ENCODE assay signal across 8 mouse cellular contexts in the genomic region with DNA sequence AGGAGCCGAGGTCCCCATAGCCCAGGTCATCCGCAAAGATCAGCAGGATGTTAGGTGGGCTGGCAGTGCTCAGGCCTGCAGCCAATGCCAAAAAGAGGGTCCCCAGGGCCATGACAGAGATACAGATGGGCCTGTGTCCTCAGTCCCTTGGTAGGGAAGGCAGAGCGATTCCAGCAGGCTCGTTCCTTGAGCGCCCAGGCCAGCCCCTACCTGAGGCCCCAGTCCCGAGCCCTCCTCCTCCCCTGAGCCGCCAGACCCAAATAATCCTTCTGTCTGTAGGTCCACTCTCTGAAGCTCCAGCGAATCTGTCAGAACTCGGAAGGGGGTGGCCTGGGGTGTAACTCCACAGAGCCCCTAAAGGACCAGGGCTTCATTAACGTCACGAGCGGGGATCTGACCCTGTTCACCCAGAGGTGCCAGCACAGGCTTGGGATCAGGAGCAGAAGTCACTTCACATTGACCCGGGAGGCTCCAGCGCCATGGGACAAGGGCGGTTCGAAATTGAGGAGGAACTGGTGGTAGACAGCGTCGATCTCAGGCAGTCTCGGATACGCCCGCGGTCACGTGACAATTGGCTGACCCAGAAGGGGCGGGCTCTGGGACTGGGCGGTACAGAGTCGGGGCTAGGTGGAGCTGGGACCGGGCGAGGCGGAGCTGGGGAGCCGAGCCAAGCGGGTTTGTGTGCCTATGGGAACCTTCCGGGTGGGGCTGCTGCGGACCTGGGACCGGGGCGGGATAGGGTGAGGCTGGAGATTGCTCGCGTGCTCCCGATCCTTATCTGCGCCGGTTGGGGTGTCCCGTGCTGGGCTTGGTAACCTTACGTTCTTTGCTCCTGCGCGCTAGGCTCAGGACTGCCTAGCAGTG. TPM values are rescaled to one million over a fixed set of nuclear protein-coding genes. Genes with fewer than 3 reads are reported as not detected.
DNase-seq lines count a peak whose midpoint lies in the region; ATAC-seq lines count a peak whose summit lies in the region.

No protein-coding gene starts in this region.

- WGBS in heart, embryonic 13.5 days: 10% methylated on average over 44 of the region's 44 CpGs
- WGBS in liver, embryonic 13.5 days (ENCODE audit: insufficient replicate concordance): 8% methylated on average over 44 of the region's 44 CpGs
- 9% methylated on average over 44 of the region's 44 CpGs for WGBS in stomach, embryonic 16.5 days

- H3K9ac ChIP-seq in heart, embryonic 13.5 days: peak overlapping the region; percentile 89
- peak overlapping the region; percentile 73 for H3K9ac ChIP-seq in liver, embryonic 13.5 days
- H3K9ac ChIP-seq in stomach, embryonic 16.5 days (ENCODE audit: low read length): peak overlapping the region; percentile 86

- H3K4me3 ChIP-seq in brown adipose tissue, adult 24 weeks (ENCODE audit: insufficient read depth, low read depth, low read length): peak overlapping the region; percentile 70
- H3K4me3 ChIP-seq in heart, embryonic 13.5 days: peak overlapping the region; percentile 72
- peak overlapping the region; percentile 65 for H3K4me3 ChIP-seq in liver, embryonic 13.5 days (replicated peaks)
- H3K4me3 ChIP-seq in stomach, embryonic 16.5 days (replicated peaks; ENCODE audit: low read length): peak overlapping the region; percentile 65

- no peaks in the 10 kb centered on the region for H3K9me3 ChIP-seq in heart, embryonic 13.5 days
- no peaks in the 10 kb centered on the region for H3K9me3 ChIP-seq in liver, embryonic 13.5 days (replicated peaks)
- no peaks in the 10 kb centered on the region for H3K9me3 ChIP-seq in stomach, embryonic 16.5 days (replicated peaks; ENCODE audit: control insufficient read depth, low read length)

- H3K36me3 ChIP-seq in heart, embryonic 13.5 days: no peaks in the 10 kb centered on the region
- H3K36me3 ChIP-seq in liver, embryonic 13.5 days: no peaks in the 10 kb centered on the region
- H3K36me3 ChIP-seq in stomach, embryonic 16.5 days (ENCODE audit: control insufficient read depth, insufficient read depth, low read length): no peaks in the 10 kb centered on the region

- no peaks in the 10 kb centered on the region for H3K27me3 ChIP-seq in heart, embryonic 13.5 days (replicated peaks)
- H3K27me3 ChIP-seq in liver, embryonic 13.5 days: no peaks in the 10 kb centered on the region
- H3K27me3 ChIP-seq in stomach, embryonic 16.5 days (ENCODE audit: control insufficient read depth, insufficient read depth, low read length): no peaks in the 10 kb centered on the region

- DNase-seq in CD4-positive helper T cell, adult 2 months (ENCODE audit: low read depth, low spot score): peak; percentile 93
- DNase-seq in fat pad, adult 2 months (ENCODE audit: extremely low read depth, low read depth, low spot score): peak; percentile 16
- DNase-seq in kidney, postnatal 14 days: peak; percentile 95
- DNase-seq in liver, embryonic 13.5 days: peak; percentile 94
- DNase-seq in neural tube, embryonic 10.5 days (ENCODE audit: extremely low spot score, low spot score): peak; percentile 85

- H3K27ac ChIP-seq in brown adipose tissue, adult 24 weeks (replicated peaks; ENCODE audit: low read depth, low read length): peak overlapping the region; percentile 93
- peak overlapping the region; percentile 81 for H3K27ac ChIP-seq in heart, embryonic 13.5 days (replicated peaks)
- peak overlapping the region; percentile 82 for H3K27ac ChIP-seq in liver, embryonic 13.5 days
- peak overlapping the region; percentile 88 for H3K27ac ChIP-seq in stomach, embryonic 16.5 days (ENCODE audit: low read length)

- peak; percentile 94 for ATAC-seq in heart, embryonic 13.5 days (ENCODE audit: extremely low read depth, insufficient number of reproducible peaks, low FRiP score, low TSS enrichment)
- ATAC-seq in liver, embryonic 13.5 days (ENCODE audit: low read depth): peak; percentile 97
- peak; percentile 97 for ATAC-seq in stomach, embryonic 16.5 days (ENCODE audit: insufficient read depth, low FRiP score)

- H3K4me1 ChIP-seq in brown adipose tissue, adult 24 weeks (ENCODE audit: control insufficient read depth, insufficient read depth, insufficient read length, low read length): peaks cover 23% of the 10 kb centered on the region
- peaks cover 31% of the 10 kb centered on the region for H3K4me1 ChIP-seq in heart, embryonic 13.5 days
- peaks cover 31% of the 10 kb centered on the region for H3K4me1 ChIP-seq in liver, embryonic 13.5 days (replicated peaks)
- H3K4me1 ChIP-seq in stomach, embryonic 16.5 days (ENCODE audit: control insufficient read depth, insufficient read depth, low read length): peaks cover 17% of the 10 kb centered on the region

- H3K4me2 ChIP-seq in heart, embryonic 13.5 days: peak overlapping the region; percentile 97
- H3K4me2 ChIP-seq in liver, embryonic 13.5 days: peak overlapping the region; percentile 86
- peak overlapping the region; percentile 99 for H3K4me2 ChIP-seq in stomach, embryonic 16.5 days (ENCODE audit: low read depth, low read length)

RNA-seq across cellular contexts. Expression of a gene that starts 1.4 kb away (rescaled TPM):
- polyA plus RNA-seq in brown adipose tissue, adult 24 weeks (2012; ENCODE audit: insufficient read depth, insufficient read length, missing spikeins): 17.2 and 24.2 TPM in 2 replicates
- polyA plus RNA-seq in heart, embryonic 13.5 days (2015; fragmentation: Nextera tagmentation; extraction: Ambion mirVana): 15.1 and 15.3 TPM in 2 replicates
- 4.8 and 4.9 TPM in 2 replicates for polyA plus RNA-seq in liver, embryonic 13.5 days (2015; fragmentation: Nextera tagmentation; extraction: Ambion mirVana)
- polyA plus RNA-seq in stomach, embryonic 16.5 days (2015; fragmentation: Nextera tagmentation; extraction: Ambion mirVana): 19.5 and 19.9 TPM in 2 replicates

RNA-seq across cellular contexts. Expression of a gene that starts 22.1 kb away (rescaled TPM):
- not detected in 2 replicates for polyA plus RNA-seq in brown adipose tissue, adult 24 weeks (2012; ENCODE audit: insufficient read depth, insufficient read length, missing spikeins)
- polyA plus RNA-seq in heart, embryonic 13.5 days (2015; fragmentation: Nextera tagmentation; extraction: Ambion mirVana): 0.27 and 0.45 TPM in 2 replicates
- 0.12 and 0.14 TPM in 2 replicates for polyA plus RNA-seq in liver, embryonic 13.5 days (2015; fragmentation: Nextera tagmentation; extraction: Ambion mirVana)
- 3.7 and 3.9 TPM in 2 replicates for polyA plus RNA-seq in stomach, embryonic 16.5 days (2015; fragmentation: Nextera tagmentation; extraction: Ambion mirVana)

RNA-seq across cellular contexts. Expression of a gene that starts 23.6 kb away (rescaled TPM):
- polyA plus RNA-seq in brown adipose tissue, adult 24 weeks (2012; ENCODE audit: insufficient read depth, insufficient read length, missing spikeins): 6.8 and 15.5 TPM in 2 replicates
- 1.7 and 2.0 TPM in 2 replicates for polyA plus RNA-seq in heart, embryonic 13.5 days (2015; fragmentation: Nextera tagmentation; extraction: Ambion mirVana)
- polyA plus RNA-seq in liver, embryonic 13.5 days (2015; fragmentation: Nextera tagmentation; extraction: Ambion mirVana): 0.23 and 0.43 TPM in 2 replicates
- polyA plus RNA-seq in stomach, embryonic 16.5 days (2015; fragmentation: Nextera tagmentation; extraction: Ambion mirVana): 1.1 and 1.8 TPM in 2 replicates

RNA-seq across cellular contexts. Expression of a gene that starts 46.1 kb away (rescaled TPM):
- polyA plus RNA-seq in brown adipose tissue, adult 24 weeks (2012; ENCODE audit: insufficient read depth, insufficient read length, missing spikeins): 151 and 203 TPM in 2 replicates
- polyA plus RNA-seq in heart, embryonic 13.5 days (2015; fragmentation: Nextera tagmentation; extraction: Ambion mirVana): 65.1 and 71.5 TPM in 2 replicates
- 27.3 and 29.2 TPM in 2 replicates for polyA plus RNA-seq in liver, embryonic 13.5 days (2015; fragmentation: Nextera tagmentation; extraction: Ambion mirVana)
- polyA plus RNA-seq in stomach, embryonic 16.5 days (2015; fragmentation: Nextera tagmentation; extraction: Ambion mirVana): 42.2 and 49.2 TPM in 2 replicates

RNA-seq across cellular contexts. Expression of a gene that starts 46.3 kb away (rescaled TPM):
- 2.1 and 11.4 TPM in 2 replicates for polyA plus RNA-seq in brown adipose tissue, adult 24 weeks (2012; ENCODE audit: insufficient read depth, insufficient read length, missing spikeins)
- polyA plus RNA-seq in heart, embryonic 13.5 days (2015; fragmentation: Nextera tagmentation; extraction: Ambion mirVana): 0.53 and 0.90 TPM in 2 replicates
- 0.13 TPM in 1 of 2 replicates, not detected in the other for polyA plus RNA-seq in liver, embryonic 13.5 days (2015; fragmentation: Nextera tagmentation; extraction: Ambion mirVana)
- polyA plus RNA-seq in stomach, embryonic 16.5 days (2015; fragmentation: Nextera tagmentation; extraction: Ambion mirVana): not detected in 2 replicates

Comparison
In these comparisons a context has a peak if more than half of its experiments do, and no peak if none do; other contexts are left out.
1. Peak in every context shown above with its lines: DNase-seq, ATAC-seq, H3K4me3 ChIP-seq and H3K27ac ChIP-seq.
2. DNase-seq: peak in every context shown above with its lines; median percentile 95 in kidney, postnatal 14 days; 94 in liver, embryonic 13.5 days; 93 in CD4-positive helper T cell, adult 2 months; 85 in neural tube, embryonic 10.5 days; 16 in fat pad, adult 2 months.